Mouse (Mus musculus) midbrain, embryonic 14.5 days (tissue): ENCODE results near the gene Mdc1. TPM values are rescaled to one million over a fixed set of nuclear protein-coding genes. Genes with fewer than 3 reads are reported as not detected.

Experiments used
- ATAC-seq: fragments of 200-750 bp; cut with Nextera tagmentation; 2 replicates; pipeline ENCODE4 v1.8.0; 2017; ENCODE audit warnings: moderate number of reproducible peaks, moderate library complexity; ENCODE audit not compliant: low FRiP score, low TSS enrichment
- DNase-seq: peaks from one replicate; pipeline ENCODE4 v3.0.0-alpha.2; 2015
- H3K27ac ChIP-seq: fragments of 300-500 bp; sonication (generic); replicated peaks from 2 replicates; pipeline ENCODE4 v1.5.1; 2014; ENCODE audit warnings: mild to moderate bottlenecking, low read depth, low read length, moderate library complexity
- H3K27me3 ChIP-seq: fragments of 300-500 bp; sonication (generic); 2 replicates; pipeline ENCODE4 v1.6.1; 2014; ENCODE audit warnings: low read length, control low read depth, mixed read lengths; ENCODE audit not compliant: control insufficient read depth, insufficient read depth
- H3K36me3 ChIP-seq: fragments of 300-500 bp; sonication (generic); 2 replicates; pipeline ENCODE4 v1.6.1; 2014; ENCODE audit warnings: low read length, control low read depth; ENCODE audit not compliant: control insufficient read depth, insufficient read depth
- H3K4me1 ChIP-seq: fragments of 300-500 bp; sonication (generic); 2 replicates; pipeline ENCODE4 v1.6.1; 2014; ENCODE audit warnings: mild to moderate bottlenecking, antibody characterized with exemption, low read length, control low read depth; ENCODE audit not compliant: control insufficient read depth, insufficient read depth
- H3K4me2 ChIP-seq: fragments of 300-500 bp; sonication (generic); 2 replicates; pipeline ENCODE4 v1.6.1; 2014; ENCODE audit warnings: mild to moderate bottlenecking, low read length, moderate library complexity
- H3K4me3 ChIP-seq: fragments of 300-500 bp; sonication (generic); replicated peaks from 2 replicates; pipeline ENCODE4 v1.5.1; 2014; ENCODE audit warnings: low read depth, low read length
- H3K9ac ChIP-seq: fragments of 300-500 bp; sonication (generic); replicated peaks from 2 replicates; pipeline ENCODE4 v1.6.1; 2014; ENCODE audit warnings: mild to moderate bottlenecking, low read length, moderate library complexity
- H3K9me3 ChIP-seq: fragments of 300-500 bp; sonication (generic); 2 replicates; pipeline ENCODE4 v1.6.1; 2016; ENCODE audit warnings: low read length, control low read depth, mixed read lengths; ENCODE audit not compliant: control insufficient read depth
- WGBS: fragments of 180-500 bp; shearing (Covaris S2); extraction: QIAGEN DNeasy Blood & Tissue Kit; methylation state at CpG from one replicate; pipeline ENCODE4 v1.1.7; 2014; 5-methylcytosine and 5-hydroxymethylcytosine counted together
- polyA plus RNA-seq: library from polyadenylated mRNA; unstranded; fragments of >200 nt; fragmentation: Nextera tagmentation; extraction: Ambion mirVana; gene quantifications from 2 replicates; pipeline ENCODE4 v1.2.1, GENCODE M21; 2014

The Mdc1 gene
- polyA plus RNA-seq, 1 experiment from 2014 or later = 8.2 TPM

GRCm38 (mm10) chr17:35850974-35851373 is 9.7 kb downstream of the Mdc1 start:
- Histone ChIP-seq H3K9ac (no peak overlapping the region), H3K36me3 (peaks cover 78% of the 10 kb centered on the region), H3K4me3 (no peak overlapping the region), H3K4me2 (no peak overlapping the region), H3K4me1 (no peaks in the 10 kb centered on the region), H3K27me3 (no peaks in the 10 kb centered on the region), H3K27ac (no peak overlapping the region), H3K9me3 (no peaks in the 10 kb centered on the region)
- 91% methylated on average over 3 of the region's 3 CpGs for WGBS
- ATAC-seq = no peak
- DNase-seq = no peak

GRCm38 (mm10) chr17:35859371-35859770 is 18.1 kb downstream of the Mdc1 start:
- H3K4me1 ChIP-seq = peaks cover 4% of the 10 kb centered on the region; the same call in 1 of the 2 replicates
- H3K27me3 ChIP-seq = no peaks in the 10 kb centered on the region
- peaks cover 24% of the 10 kb centered on the region for H3K36me3 ChIP-seq
- H3K9me3 ChIP-seq = no peaks in the 10 kb centered on the region
- no peak for ATAC-seq
- no peak overlapping the region for H3K4me2 ChIP-seq
- no peak overlapping the region for H3K9ac ChIP-seq
- no peak for DNase-seq
- no peak overlapping the region for H3K4me3 ChIP-seq
- 100% methylated on average over 1 of the region's 1 CpGs for WGBS
- H3K27ac ChIP-seq = no peak overlapping the region

- Histone ChIP-seq H3K36me3 (peaks cover 19% of the 10 kb centered on the region), H3K4me2 (no peak overlapping the region), H3K27me3 (no peaks in the 10 kb centered on the region), H3K9ac (no peak overlapping the region), H3K4me1 (peaks cover 9% of the 10 kb centered on the region), H3K27ac (no peak overlapping the region), H3K9me3 (no peaks in the 10 kb centered on the region), H3K4me3 (no peak overlapping the region)
- ATAC-seq = no peak
- 58% methylated on average over 2 of the region's 2 CpGs for WGBS
- DNase-seq = no peak
Observed at GRCm38 (mm10) chr17:35859835-35860234, 18.5 kb downstream of the Mdc1 start.

- no peaks in the 10 kb centered on the region for H3K27me3 ChIP-seq
- H3K9ac ChIP-seq = peak overlapping the region; percentile 70
- H3K4me3 ChIP-seq = peak overlapping the region; percentile 72
- H3K36me3 ChIP-seq = peaks cover 19% of the 10 kb centered on the region
- 4% methylated on average over 12 of the region's 12 CpGs for WGBS
- H3K4me1 ChIP-seq = peaks cover 12% of the 10 kb centered on the region
- H3K4me2 ChIP-seq = peak overlapping the region; percentile 60
- no peak for ATAC-seq
- no peak for DNase-seq
- H3K27ac ChIP-seq = peak overlapping the region; percentile 94
- no peaks in the 10 kb centered on the region for H3K9me3 ChIP-seq
Observed at GRCm38 (mm10) chr17:35860831-35861197, 19.5 kb downstream of the Mdc1 start.

GRCm38 (mm10) chr17:35861198-35861857 is 20.0 kb downstream of the Mdc1 start, which contains the start of gene Nrm:
Gene Nrm (plus strand): TSS chr17:35861318.
- peak within 1 kb of the TSS; percentile 60 for H3K4me2 ChIP-seq
- H3K27me3 ChIP-seq = no peaks in the 10 kb centered on the region
- DNase-seq (peak; percentile 93), ATAC-seq (peak; percentile 90)
- under 1% methylated on average over 47 of the region's 47 CpGs for WGBS
- peak within 1 kb of the TSS; percentile 70 for H3K9ac ChIP-seq
- peak within 1 kb of the TSS; percentile 72 for H3K4me3 ChIP-seq
- H3K4me1 ChIP-seq = peaks cover 12% of the 10 kb centered on the region
- peak within 1 kb of the TSS; percentile 94 for H3K27ac ChIP-seq
- peaks cover 19% of the 10 kb centered on the region for H3K36me3 ChIP-seq
- H3K9me3 ChIP-seq = no peaks in the 10 kb centered on the region

- WGBS = 24% methylated on average over 10 of the region's 10 CpGs
Observed at GRCm38 (mm10) chr17:35864832-35865353, 23.6 kb downstream of the Mdc1 start.

GRCm38 (mm10) chr17:35865481-35866280 is 24.4 kb downstream of the Mdc1 start, which contains the start of gene Ppp1r18:
Gene Ppp1r18 (plus strand): TSS chr17:35865593.
- peaks cover 43% of the 10 kb centered on the region for H3K4me1 ChIP-seq
- H3K36me3 ChIP-seq = no peaks in the 10 kb centered on the region
- H3K27me3 ChIP-seq = no peaks in the 10 kb centered on the region
- peak; percentile 88 for DNase-seq
- peak; percentile 72 for ATAC-seq
- peak within 1 kb of the TSS; percentile 91 for H3K4me2 ChIP-seq
- peak within 1 kb of the TSS; percentile 97 for H3K27ac ChIP-seq
- no peaks in the 10 kb centered on the region for H3K9me3 ChIP-seq
- peak within 1 kb of the TSS; percentile 79 for H3K4me3 ChIP-seq
- H3K9ac ChIP-seq = peak within 1 kb of the TSS; percentile 93
- under 1% methylated on average over 47 of the region's 48 CpGs for WGBS

More at GRCm38 (mm10) chr17:35864832-35865353, 23.6 kb downstream of the Mdc1 start:
- Histone ChIP-seq H3K9ac (peak overlapping the region; percentile 93), H3K9me3 (no peaks in the 10 kb centered on the region), H3K4me3 (peak overlapping the region; percentile 79), H3K36me3 (no peaks in the 10 kb centered on the region), H3K27ac (peak overlapping the region; percentile 97), H3K4me1 (peaks cover 36% of the 10 kb centered on the region), H3K4me2 (peak overlapping the region; percentile 91), H3K27me3 (no peaks in the 10 kb centered on the region)
- DNase-seq (no peak), ATAC-seq (no peak)

GRCm38 (mm10) chr17:35866281-35866831 is 25.0 kb downstream of the Mdc1 start:
- Histone ChIP-seq H3K4me1 (peaks cover 42% of the 10 kb centered on the region), H3K36me3 (peaks cover 3% of the 10 kb centered on the region; the same call in 1 of the 2 replicates), H3K27me3 (no peaks in the 10 kb centered on the region), H3K4me3 (peak overlapping the region; percentile 79), H3K9me3 (no peaks in the 10 kb centered on the region), H3K4me2 (peak overlapping the region; percentile 91), H3K9ac (peak overlapping the region; percentile 93), H3K27ac (peak overlapping the region; percentile 97)
- ATAC-seq = peak; percentile 29
- under 1% methylated on average over 31 of the region's 38 CpGs for WGBS
- DNase-seq = peak; percentile 79
